Mouse (Mus musculus) urinary bladder, postnatal 10 days (tissue): Measurements from ENCODE around the gene Fabp3.

Experiments
- DNase-seq: peaks from one replicate; pipeline ENCODE4 v3.0.0; 2022; ENCODE audit warnings: low spot score

The Fabp3 gene

DNA sequence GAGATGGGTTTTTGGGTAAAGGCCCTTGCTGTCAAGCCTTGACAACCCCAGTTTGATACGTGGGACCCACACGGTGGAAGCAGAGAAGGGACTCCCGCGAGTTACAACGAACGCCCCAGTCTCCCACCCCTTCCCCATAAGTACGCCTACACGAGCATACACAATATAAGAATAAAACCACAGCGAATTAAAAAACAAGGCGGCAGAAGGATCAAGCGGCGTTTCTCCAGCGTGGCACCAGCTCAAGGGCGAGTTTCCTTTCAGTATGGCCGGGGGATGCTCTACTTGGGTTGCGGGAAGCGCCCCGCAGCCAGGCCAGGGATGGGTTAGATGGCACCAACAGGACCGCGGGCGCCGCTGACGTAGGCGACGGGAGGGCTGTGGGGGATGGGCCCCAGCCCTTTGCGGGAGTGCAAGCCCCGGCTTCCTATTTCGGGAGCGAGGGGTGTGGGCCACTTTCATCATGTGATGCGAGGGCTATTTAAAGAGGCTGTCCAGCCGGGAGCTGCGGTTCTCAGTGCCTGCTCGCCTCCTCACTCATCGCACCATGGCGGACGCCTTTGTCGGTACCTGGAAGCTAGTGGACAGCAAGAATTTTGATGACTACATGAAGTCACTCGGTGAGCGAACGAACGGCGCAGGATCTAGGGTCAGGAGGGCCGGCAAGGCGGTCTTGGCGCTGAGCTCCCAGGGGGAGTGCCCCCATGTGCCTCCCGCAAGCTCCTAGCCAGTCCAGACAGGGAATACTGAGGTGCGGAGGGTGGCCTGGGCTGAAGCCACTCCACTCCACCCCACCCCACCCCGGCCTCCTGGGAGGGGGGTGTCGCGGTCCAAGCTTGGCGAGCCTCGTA, at the start of gene Fabp3, which contains the start of gene Gm10570:
Gene Fabp3, plus strand, starts transcription at position 365 of the 851 bp plus-strand sequence.
Gene Gm10570, minus strand, starts transcription at position 444 of the 851 bp plus-strand sequence.
- DNase-seq = no peak

DNA sequence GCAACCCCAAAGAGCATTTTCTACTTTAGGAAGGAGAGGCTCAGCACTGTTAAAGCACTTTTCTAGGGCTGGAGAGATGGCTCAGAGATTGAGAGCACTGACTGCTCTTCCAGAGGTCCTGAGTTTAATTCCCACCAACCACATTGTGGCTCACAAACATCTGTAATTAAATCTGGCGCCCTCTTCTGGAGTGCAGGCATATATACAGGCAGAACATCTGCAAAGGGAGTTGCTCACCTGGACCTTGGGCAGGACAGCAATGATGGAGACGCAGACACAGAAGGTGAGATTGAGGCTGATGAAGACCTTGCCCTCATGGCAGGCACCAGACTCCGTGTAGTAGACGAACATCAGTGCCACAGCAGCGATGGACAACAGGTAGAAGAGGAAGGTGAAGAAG, 48.0 kb upstream of the Fabp3 start:
- DNase-seq = no peak

DNA sequence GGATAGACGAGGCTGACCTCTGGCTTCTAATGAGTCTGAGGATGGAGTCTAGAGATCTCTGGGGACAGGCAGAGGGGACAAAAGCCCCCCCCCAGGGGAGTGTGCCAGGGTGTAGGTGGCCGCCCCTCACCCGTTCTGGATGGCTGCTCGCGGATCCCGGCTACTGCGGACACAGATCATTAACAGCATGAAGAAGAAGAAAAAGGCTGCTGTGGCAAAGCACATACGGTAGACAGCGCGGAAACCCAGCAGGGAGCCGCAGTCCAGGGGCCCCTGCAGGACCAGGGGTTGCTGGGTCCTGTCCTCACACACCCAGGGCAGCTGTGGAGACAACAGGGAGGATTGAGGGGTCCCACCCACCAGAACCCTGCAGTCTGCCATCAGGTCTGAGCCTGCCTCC, 44.3 kb upstream of the Fabp3 start:
- no peak for DNase-seq

DNA sequence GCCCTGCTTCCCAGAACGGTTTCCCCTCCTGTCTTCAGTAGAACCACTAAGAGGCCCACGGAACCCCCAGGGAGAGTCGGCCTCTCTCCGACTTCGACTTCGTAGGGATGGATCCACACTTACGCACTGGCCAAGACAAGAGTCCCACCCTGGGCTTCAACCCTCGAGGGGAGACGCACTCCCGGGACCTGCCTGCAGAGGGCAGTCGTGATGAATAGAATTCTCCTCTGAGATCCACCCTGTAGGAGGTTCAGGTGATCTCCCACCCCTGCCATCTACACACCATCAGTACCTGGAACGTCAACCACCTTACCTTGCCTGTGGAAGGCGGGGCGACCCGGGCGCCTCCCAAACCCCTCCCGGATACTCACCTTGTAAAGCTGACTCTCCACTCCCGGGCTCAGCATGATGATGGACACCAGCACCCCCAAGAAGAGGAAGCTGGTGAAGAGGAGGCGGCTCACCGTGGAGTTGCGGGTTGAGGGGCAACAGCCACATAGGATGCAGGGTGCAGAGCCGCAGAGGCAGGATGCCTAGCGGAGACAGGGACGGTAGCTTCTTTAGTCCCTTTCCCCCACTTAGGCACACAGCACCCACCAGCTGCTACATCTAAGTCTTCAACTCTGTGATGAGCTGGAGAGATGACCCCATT, 43.6 kb upstream of the Fabp3 start:
- DNase-seq = no peak

DNA sequence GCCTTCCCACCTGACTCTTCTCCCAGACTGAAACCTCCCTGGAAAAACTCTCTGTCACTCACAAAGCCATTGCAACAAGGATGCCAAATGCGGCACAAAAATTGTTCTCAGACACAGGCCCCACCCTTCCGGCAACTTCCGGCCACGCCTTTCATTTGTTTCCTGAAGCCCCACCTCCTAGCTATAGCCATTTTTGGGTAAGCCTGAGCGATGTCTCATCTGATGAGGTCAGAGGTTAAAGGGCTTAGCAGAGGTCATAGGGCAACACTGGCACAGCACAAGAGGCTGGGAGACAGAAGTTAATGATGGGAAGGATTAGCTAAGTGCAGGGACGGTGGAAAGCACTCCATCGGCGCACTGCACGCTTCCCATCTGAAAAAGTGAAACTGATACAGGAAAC, 41.8 kb upstream of the Fabp3 start:
- no peak for DNase-seq

DNA sequence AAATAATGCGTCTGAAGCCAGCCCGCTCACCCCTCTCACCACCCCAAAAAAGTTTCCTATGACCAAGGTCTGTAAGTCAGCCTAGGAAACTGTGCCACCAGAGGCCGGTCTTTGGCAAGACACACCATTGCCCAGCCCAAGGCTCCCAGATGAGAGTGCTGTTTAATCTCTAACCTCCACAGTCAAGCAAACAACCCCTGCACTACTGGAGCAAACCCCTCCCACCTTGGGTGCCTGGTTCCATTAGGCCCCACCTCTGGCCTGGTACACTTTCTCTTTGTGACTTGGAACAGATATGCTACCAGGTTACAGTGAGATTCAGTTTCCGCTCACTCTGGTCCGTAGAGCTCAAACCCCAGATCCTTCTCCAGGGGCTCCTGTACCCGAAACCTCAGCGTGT, 41.3 kb upstream of the Fabp3 start:
- no peak for DNase-seq

DNA sequence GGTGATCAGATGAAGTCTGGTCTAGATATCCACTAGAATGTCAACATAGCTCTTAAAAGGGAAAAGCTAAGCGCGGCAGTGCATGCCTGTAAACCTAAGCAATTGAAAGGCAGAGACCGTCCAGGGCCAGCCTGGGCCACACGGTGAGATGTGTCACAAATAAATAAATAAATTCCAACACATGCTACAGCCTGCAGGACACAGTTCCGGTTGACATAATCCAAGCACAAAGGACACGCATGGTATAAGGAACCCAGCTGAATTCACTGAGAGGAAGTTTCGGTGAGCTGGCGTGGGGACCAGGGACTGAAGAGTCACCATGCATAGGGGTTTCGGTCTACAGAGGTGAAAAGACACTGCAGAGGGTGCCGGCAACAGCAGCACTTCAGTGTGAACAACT, 39.7 kb upstream of the Fabp3 start:
- no peak for DNase-seq

DNA sequence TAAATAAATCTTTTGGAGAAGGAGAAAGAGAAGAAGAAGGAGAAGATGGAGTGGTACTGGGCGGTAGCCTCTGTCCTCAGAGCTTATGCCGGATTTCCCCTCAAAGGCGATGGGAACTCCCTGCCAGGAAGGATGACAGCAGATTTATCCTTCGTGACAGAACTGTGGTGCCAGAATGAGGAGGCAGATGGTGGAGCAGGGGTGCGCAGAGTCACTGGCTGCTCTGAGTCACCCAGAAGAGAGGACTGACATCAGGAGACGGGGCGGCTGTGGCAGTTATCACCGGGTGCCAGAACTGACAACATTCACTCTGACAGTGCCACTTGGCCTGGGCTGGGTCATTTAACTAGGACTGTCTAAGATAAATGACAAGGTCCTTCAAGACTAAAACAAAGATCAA, 38.3 kb upstream of the Fabp3 start:
- no peak for DNase-seq

DNA sequence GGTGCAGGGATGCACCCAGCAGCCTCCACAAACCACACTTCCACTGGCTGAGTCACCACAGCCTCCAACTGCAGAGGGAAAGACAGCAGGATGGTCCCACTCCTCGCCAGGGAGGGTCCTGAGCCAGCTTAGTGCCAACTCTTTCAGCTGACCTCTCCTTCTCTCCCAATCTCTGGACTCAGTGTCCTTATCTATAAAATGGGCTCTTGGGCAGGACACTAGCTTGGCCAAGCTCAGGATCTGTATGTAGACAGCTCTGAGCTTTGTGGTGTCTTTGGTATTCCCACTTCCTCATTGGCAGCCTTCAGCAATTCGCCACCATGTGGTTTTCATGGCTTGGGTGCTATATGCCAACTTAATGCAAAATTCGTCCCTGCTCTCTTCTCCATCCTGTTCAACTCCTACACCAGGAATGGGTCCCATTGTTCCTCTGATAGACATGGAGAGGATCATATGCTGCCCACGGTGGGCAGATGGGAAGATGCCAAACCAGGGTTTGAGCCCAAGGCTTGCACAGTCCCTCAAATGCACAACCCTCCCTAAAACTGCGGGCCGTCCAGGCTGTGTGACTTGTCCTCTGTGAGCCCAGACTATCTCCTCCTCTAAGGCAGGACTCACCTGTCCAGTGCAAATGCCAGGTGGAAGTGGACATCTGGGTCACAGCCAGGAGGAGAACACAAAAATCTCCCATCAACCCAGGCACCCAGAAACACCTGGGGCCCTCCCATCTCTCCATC, 37.6 kb upstream of the Fabp3 start:
- no peak for DNase-seq

DNA sequence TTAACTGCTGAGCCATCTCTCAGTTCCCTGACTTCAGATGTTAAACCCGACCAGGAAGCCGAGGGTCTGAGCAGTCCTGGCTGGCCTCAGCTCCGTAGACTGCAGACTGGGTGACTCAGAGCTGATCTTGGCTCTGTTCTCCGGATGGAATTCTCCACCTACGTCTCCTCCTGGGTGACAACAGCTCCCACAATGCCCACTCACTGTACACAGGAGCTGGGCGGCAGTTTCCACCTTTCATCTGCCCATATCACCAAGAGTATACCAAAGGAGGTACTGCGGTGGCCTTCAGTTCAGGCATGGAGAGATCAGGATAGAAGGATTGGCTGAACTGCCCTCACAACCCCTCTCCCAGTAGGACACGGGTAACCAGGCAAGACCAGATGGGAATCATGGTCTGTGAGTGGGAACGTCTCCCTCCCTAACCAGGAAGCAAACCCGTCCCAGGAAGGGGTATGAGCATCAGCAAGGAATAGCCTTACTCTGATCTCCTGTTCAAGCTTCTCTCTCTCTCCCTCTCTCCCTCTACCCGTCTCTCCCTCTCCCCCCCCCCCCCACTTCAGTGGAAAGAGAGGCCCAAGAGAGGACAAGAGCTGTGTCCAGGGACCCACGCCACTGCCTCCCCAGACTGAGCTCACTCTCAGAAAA, 34.6 kb upstream of the Fabp3 start:
- no peak for DNase-seq

DNA sequence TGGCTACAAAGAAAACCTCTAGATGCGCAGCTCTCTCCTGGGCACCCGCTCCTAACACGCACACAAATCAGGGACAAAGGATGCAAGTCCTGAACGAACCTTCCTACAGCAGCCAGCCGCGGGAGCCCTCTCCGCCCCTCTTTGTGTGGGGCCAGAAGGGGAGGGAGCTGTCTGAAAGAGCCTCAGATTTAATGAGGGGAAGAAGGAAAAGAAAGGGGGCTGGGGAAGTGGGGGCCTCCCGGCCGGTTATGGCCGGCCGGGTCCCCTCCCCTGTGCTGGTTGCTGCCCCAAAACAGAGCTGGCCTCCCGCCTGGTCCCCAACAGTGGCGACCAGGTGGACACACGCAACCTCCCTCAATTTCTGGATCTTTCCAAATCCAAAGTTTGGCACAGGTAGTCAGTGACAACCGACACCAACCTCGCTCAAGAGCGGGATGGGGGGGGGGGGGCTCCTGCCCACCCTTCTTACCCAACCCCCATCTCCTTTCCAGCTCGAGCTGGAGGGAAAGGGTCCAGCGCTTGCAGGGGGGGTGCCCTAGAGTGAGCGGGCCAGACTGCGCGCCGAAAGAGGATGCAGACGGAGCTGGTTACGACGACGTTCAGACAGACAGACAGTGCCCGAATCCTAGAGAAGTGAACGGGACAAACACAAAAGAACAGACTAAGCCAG, 33.9 kb upstream of the Fabp3 start:
- DNase-seq = no peak

DNA sequence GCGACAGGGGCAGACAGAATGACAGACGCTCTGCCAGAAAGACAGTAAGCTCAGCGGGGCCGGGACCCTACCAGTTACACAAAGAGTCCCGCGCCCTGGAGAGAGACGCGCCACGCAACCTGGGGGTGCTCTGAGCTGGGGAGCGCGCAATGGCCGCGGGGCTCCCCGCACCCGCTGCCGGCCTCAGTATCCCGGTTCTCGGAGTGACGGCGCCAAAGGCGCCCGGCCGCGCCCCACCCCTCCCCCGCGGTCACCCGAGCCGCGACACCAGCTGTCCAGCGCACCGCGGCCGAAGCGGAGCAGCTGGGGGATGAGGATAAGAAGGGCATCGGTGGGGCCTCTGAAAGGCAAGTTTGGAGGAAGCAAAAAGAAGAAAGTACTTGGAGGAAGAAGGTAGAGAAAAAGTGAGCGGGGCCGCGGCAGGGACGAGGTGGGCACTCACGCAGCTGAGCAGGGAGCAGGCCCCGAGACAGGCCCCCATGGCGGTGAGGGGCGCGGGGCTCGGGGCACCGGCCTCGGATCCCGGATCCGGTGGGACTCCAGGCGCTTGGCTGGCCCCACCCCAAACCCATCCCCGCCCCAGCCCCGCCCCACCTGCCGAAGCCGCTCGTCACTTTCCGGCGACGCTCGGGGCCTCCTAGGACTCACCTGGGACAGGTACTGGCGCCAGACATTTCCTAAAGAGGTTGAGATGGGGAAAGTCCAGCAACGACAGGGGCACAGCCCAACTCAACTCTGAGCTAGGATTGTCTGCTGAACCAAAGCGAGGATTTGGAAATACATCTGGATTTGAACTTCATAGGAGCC, 33.2 kb upstream of the Fabp3 start:
- DNase-seq = no peak

DNA sequence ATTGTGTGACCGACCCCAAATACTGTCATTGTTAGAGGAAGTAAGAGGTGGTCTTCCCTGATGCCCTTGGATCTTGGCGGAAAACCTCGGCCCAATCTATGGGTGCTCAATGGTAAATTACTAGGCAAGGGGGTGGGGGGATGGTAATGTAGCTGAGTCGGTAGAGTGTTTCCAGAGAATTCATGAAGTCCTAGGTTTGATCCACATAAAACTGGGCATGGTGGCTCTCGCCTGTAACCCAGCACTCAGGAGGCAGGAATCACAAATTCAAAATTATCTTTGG, 32.6 kb upstream of the Fabp3 start:
- no peak for DNase-seq

DNA sequence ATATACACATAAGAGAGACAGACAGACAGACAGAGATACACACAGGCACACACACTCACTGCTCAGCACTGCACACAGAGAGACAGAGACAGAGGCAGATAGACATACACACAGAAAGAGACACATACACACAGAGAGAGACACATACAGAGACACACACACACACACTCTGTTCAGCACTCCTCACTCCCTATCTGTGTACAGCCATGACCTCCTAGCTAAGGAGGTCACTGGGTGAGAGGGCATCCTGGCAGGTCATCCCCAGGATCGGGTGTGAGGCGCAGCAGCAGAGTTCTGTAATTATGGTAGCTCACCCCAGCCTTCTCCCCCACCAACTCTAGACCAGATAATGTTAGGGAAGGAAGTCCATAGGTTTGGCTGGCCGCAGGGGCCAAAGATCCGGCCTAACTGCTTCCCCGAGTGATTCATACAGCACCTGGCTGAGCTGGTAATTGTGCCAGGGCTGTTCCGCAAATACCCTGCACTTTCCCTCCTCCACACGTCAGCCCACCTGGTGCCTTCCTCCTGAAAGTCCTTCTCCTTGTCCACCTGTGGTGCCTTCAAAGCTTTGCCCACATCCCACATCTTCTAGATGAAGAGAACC, 31.7 kb upstream of the Fabp3 start:
- DNase-seq = no peak

DNA sequence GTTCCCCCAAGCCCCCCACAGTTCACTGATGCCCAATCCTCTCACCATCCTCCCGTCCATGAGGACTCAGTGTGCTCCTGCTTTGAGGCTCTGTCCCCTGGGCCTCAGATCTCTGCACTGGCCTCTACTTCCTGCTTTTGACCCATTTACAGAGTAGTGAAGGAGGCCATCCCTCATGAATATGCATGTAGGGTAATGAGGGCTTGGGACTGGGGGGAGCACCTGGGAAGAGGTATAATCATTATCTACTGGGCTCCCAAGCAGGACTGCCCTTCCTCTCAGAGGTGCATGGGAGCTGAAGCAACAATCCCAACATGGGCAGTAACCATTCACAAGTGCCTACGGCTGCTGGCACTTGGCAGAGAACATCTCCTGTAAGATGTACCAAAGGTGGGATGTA, 29.3 kb upstream of the Fabp3 start, which contains the start of gene Serinc2:
Gene Serinc2, minus strand, starts transcription at position 101 of the 400 bp plus-strand sequence.
- DNase-seq = no peak

DNA sequence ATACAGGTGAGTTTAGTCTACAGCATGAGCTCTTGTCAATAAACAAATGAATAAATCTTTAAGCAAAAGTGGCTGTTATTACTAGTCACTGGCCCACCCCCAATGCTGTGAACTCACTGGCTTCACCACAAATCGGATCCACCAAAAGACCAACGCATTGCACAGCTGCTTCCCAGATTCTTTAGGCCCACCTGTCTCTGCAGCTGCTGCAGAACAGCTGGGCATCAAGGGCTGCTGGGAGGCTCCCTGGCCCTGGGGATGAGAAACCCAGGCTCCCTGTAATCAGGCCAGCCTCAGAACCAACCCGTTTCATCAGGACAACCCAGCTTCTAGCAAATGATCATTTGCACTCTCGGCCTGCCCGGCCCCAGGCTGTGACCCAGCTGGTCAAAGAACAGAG, 25.5 kb upstream of the Fabp3 start:
- DNase-seq = no peak

DNA sequence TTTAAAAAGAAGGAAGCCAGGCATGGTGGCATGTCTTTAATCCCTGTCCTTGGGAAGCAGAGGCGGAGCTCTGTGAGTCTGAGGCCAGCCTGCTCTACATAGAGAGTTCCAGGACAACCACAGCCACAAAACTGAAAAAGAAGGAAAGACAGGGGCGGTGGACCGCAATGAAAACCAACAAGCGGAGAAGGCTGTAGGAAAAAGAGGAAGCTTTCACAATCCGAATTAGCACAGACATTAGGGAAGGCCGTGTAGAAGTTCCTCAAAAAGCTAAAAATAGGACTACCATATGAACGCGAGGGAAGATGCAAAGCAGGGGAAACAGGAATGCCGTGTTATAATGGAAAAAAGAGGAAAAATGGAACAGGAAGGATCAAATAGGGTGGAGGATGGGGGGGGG, 24.6 kb upstream of the Fabp3 start:
- DNase-seq = no peak

DNA sequence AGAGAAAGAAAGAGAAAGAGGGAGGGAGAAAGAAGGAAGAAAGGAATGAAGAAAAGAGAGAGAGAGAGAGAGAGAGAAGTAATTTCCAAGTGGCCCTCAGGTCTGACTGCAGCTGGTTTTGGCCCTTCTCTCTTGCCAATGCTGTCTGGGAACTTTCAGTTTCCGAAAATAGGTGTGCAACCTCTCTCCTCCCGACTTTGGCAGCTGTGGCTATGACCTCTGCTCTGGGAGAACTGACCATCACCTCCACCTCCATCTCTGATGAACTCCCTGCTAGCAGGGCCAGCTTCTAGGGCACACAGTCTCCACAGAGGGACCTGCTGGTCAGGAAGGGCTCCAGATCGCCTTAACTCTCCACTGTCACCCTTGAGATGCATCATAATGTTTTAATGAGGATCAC, 21.9 kb upstream of the Fabp3 start:
- no peak for DNase-seq

DNA sequence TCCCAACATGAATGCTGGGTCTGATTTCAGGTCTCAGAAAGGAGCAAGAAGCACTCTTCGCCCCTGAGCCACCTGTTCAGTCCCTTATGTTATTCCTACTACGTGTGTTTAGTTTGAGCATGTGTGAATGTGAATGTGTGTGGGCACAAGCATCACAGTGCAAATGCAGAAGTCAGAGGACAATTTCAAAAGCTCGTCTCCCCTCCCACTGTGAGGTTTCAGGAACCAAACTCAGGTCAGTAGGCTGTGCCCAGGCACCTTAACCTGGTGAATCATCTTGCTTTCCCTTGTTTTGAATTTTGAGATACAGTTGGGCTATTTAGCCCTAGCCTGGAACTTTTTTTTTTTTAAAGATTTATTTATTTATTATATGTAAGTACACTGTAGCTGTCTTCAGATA, 18.6 kb upstream of the Fabp3 start:
- no peak for DNase-seq

DNA sequence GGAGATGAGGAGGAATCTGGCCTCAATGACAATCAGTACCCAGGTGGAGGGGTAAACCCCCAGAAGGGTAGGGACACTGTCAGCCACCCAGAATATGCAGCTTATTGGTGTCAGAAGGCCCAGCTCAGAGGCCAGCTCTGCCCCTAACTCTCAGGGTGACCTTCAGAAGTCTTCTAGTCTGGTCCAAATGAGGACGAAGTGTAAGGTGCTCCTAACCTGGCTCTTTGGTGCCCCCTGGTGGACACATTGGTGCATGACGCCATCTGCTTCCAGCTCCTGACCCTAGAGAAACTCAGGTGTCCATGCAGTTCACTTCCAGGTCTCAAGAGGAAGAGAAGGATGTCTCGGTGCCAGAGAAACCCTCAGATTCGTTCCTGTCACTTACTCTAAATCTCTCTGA, 16.1 kb upstream of the Fabp3 start:
- DNase-seq = peak; percentile 51

DNA sequence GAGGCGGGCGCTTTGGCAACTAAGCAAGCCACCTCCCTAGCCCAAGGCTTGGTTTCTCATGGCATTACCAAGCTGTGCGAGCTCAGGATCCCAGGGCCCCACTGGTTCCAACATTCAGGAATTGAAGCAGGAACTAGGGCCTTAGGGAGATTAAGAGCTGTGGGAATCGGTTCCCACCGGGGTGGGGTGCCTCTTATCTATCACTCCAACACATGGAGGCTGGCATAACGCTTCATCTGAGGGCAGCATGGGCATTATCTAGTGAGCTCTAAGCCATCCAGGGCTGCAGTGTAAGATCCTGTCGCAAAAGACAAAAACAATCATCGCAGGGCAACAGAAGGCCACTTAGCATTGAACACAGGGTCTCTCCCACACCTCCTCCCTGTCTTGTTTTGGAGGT, 13.9 kb upstream of the Fabp3 start:
- DNase-seq = no peak
